Mouse (Mus musculus) mature B cell (primary cell): ENCODE data around the gene Thap8.

Experiments
- in situ Hi-C: fragments of 300-500 bp; cut with MboI; formaldehyde crosslinking; loops from 2 replicates; pipeline ENCODE4 v1.14.3; 2019

Thap8 gene

DNA sequence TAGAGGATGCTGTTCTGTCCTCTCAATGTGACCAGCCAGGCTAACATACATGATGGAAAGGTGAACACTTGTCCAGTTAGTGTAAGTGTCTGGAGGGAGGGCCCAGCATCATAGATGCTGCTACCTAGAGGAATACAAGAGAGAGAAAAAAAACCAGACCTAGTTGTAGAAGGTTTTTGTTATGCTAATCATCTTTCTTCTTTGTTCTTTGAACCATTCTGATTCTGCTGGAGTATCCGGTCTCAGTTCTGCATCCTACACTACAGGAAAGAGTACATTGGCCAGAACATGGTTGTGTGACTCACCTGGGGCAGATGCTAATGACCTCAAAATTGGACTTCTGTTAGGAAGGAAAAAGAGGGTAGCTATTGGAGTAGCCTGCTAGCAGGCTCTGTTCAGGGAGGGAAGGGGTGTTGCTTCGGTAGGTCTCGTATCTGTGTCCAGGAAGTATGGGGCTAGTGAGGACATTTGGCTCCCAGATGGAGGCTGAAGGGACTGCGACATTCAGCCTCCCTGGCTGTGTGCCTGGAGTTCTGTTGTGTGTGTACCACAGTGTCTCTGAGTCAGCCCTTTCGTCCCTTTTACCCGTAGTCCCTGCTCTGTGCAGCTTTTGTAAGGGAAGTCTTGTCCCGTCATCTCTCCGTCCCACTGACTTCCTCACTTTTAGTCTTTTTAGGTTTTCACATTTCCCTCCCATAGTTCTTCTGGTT is 7.0 kb downstream of the Thap8 start:
- in situ Hi-C loops, result no loop called here

DNA sequence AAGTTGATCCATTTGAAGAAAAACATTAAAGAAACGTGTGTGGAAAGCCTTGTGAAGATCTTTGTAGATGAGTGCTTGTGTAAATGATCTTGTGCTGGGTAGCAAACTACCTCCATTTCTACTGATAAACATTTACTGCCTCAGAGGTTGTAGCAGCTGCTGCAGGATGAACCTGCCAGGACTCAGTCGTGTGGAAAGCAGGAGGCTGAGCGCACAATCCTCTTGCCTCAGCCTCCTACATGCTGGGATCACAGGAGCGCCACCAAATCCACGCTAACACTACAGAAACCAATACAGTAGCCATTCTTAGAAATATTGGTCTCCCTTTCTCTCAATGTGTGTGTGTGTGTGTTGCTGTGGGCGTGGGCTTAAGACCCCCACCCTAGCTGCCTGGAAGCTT is 8.2 kb downstream of the Thap8 start:
- in situ Hi-C loops, result no loop called here

DNA sequence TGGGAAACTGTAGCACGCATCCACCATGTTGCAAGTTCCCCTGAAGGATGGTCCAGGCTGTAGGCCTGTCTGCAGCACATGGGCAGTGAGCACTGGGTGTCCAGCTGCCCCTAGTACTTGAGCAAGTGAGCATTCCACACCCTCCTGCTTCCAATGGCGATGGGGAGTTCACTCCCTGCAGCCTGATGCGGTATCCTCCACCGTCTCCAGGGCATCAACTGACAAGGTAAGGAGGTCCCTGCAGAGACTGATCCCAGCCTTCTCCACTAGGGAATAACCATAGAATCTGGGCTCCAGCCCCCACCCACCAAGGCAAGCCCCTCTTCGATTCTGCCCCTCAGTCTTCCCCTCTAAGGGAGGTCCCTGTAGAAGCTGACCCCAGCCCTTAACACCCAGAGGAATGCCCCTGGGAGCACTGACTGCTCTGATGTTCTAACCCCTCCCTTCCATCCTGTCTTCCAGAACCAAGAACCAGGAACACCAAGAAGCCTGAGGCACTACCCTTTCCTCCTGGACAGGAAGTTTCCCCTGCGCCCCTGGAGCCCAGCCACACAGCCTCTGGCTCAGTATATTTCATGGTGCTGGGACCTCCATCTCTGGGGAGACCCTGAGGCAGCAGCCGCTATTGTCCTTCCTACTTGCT is 9.3 kb downstream of the Thap8 start:
- in situ Hi-C loops, result no loop called here

DNA sequence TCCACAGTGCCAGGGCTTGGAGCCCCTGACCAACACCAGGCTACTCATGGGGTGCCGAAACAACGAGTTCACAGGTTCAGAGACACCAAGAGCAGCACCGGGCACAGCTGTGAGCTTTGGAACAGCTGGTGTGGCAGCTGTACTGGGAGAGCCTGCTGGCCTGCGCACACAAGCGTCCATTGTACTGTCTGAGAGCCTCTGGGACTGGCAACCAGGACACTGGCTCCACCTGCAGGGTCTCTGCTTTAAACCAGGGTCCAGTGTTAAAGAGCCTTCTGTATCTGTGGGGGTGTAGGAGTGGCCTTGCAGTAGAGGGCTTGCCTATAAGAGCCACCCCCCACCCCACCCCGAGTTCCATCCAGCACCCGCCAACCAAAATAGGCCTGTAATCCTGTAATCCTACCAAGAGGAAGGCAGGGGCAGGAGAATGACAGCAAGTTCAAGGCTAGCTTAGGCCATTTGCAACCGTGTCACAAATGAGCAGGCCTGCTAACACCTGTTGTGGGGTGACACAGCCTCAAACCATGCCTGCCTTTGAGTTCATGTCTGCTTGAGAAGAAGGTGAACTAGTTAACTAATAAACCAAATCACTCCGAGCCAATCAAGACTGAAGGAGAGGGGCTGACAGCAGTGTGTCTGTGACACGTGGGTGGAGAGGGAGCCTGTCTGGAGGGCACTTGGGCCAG is 10.0 kb downstream of the Thap8 start:
- in situ Hi-C loops, result no loop called here

DNA sequence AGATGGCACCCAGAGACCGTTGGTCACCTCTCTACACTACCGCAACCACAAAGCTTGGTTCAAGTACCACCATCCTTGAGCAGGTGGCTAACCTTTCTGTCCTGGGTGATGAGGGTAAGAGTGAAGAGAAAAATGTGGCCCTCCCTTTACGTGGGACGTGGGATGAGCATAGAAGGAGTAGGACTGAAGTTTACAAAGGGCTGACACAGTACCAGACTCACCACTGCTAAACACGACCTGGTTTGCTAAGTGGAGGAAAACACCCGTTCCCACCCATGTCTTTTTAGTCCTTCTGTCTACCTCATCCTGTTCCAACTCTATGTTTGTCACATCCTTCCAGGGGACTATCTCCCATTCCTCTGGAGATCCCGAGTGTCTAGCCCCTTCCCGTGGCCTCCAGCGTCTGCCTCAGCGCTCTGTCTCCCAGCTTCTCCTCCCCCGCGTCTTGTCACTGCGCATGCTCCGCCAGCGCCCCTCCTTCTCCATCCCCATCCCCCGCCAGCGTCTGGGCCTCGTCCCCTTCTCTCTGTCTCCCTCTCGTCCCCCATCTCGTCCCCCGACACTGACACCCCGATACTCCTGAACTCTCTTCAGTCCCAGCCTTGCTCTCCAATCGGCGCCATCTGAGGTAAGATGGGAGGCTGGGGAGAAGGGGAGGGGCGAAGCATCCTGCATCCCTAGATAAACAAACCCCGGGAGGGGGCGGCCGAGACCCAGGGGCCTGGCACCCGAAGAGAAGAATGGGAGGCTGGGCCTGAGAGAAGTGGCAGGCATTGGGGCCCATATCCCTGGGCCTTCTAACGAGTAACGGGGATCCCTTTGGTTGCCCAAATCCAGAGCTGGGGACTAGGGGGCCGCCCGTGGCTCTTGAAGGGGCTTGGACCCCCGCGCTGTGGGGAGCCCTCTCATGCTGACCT is 11.6 kb downstream of the Thap8 start, which contains the start of gene Clip3:
Clip3 (plus strand) TSS at position 514 of the 917 bp plus-strand sequence.
- in situ Hi-C loops, result no loop called here

DNA sequence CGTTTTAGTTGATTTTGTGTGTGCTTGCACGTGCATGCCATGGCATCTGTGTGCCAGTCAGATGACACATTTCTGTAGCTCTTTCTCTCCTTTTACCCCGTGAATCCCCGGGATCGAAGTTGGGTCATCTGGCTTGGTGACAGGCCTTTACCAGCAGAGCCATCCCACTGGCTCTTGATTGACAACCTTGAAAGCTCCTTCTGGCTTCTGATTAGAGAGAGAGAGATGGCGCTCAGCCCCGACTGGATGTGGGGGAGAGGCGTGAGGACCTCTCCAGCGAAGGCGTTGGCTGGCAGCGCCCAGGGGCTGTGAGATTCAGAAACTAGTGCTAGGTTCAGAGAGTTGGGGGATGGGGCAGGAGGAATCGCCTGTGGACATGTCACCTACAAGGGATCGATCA is 13.9 kb downstream of the Thap8 start:
- in situ Hi-C loops, result no loop called here

DNA sequence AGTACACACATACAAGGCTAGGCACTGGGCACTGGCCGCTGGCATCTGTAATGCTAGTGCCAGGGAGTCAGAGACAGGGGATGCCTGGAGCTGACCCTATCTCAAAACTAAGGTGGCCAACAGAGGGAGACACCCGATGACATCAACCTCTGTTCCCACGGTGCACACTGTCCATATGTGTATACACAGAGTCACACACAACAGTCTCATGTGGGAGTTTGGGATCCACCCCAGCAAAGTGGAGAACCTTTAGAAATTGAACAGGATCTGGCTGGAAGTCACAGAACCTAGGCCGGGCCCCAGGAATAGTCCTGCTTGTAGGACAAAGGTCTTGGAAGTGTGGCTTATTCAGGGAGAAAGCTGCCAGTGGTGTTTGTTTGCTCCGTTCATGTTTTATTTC is 14.4 kb downstream of the Thap8 start:
- in situ Hi-C loops, result no loop called here

DNA sequence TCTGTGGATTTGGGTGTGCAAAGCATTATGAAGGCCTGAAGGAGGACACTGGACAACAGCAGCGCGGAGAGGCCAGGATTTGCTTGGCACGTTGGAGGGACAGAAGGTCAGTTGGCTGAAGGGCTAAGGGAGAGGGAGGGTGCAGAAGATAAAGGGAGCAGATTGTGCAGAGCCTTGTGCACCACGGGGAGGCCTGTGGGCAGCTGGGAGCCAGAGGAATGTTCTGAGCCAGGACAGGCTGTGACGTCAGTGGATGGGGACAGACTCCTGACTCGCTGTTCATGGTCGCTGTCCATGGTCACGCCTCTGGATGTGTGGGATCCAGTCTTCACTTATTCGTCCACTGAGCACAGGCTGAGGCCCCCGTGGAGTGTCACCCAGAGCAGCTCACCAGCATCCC is 15.2 kb downstream of the Thap8 start:
- in situ Hi-C loops, result no loop called here

DNA sequence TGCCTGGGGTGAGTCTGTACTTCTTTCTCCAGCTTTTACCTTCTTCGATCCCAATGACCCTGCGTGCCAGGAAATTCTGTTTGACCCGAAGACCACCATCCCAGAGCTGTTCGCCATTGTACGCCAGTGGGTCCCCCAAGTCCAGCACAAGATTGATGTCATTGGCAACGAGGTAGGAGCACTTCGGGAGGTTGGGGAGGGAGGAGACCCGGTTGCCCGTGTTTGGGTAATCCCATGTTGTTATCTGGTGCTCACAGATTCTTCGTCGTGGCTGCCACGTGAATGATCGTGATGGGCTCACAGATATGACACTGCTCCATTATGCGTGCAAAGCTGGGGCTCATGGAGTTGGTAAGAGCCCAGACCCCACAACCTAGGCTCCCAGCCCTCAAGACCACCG is 16.9 kb downstream of the Thap8 start:
- in situ Hi-C loops, result no loop called here

DNA sequence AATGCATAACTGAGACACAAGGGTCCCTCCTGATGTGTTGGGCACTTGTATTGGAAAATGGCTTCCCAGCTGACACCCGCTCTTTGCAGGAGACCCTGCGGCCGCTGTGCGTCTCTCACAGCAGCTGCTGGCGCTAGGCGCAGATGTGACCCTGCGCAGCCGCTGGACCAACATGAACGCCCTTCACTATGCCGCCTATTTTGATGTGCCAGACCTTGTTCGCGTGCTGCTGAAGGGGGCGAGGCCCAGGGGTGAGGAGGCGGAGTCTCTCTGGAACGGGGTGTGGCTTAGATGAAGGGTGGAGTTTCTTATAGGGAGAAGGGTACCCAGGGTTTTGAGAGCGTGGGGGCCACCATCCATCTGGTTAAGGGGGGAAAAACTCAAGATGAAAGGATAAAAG is 17.4 kb downstream of the Thap8 start:
- in situ Hi-C loops, result no loop called here

DNA sequence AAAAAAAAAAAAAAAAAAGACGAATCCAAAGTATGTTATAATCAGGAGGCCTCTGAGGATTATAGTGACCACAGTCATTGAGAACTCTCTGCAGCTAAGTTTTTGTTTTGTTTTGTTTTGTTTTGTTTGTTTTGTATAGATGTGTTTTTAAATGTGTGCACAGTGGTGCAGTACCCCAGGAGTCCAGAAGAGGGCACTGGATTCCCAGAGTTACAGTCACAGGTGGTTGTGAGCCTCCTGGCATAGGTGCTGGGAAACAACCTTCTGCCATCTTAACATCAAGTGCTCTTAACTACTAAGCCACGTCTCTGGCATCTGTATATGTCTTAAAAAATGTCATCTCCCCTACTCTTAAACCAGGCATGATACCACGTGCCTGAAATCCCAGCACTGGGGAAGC is 21.0 kb downstream of the Thap8 start:
- in situ Hi-C loops, result no loop called here

DNA sequence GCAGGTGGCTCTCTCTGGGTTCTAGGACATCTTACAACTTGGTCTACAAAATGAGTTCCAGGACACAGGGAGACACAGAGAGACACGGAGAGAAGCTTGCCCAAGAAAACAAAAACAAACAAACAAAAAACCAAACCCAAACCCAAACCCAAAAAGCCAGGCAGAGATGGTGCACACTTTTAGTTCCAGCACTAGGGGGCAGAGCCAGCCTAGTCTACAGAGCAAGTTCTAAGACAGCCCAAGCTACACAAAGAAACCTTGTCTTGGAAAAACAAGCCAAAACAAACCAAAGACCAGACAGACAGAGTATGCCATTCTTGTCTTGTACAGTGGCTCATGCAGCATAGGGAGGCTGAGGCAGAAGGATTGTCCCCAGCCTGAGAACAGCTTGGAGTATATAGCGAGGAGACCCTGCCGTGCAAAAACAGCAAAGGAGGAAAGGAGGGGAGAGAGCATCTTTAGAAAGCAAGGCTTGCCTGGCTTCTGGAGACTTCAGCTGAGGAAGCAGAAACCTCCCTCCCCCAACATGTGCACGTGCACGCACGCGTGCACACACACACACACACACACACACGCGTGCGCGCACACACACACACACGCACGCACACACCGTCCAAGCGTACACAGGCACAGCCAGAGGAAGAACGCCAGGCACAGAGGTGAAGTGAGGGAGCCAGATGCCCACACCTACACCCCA is 26.3 kb downstream of the Thap8 start:
- in situ Hi-C loops, result no loop called here

DNA sequence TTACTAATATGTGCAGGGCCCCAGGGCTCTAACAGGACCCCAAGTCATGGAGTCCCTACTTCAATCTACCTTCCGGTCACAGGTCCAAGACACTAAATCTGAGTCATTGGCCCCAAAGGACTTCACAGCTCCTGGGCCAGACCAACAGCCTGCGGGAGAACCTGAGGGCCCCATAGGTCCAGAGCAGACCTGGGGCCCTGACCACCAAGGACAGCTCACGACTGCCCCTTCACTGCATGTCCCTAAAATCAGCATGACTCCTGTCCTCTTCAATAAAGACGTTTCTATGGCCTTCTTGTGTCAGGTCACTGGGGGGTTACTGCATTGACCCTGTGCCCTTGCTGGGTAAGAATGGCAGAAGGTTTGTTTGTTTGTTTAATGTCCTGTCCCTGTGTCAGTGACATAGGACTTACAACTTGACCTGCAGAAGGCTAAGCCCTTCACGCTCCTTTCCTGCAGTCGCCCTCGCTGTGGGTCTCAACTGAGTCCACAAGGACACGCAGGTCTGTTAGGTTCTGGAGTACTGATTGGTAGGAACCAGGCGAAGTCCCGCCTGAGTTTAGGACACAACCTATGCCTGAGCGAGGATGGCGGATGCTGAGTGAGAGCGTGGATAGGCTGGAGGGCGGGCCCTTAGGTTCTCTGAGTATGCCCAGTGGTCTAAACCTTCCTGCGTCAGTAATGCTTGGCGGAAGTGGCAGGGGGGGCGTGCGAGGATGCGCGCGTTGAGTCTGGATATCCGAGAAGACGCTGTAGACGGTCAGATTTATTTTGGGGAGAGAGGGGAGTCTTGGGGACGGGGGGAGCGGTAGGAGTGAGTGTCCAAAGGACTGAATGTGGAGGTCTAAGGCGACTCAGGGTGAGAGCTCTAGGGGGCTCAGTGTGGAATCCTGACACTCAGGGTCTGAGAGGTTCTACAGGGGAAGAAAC is 28.4 kb downstream of the Thap8 start, which contains the start of gene Alkbh6:
Alkbh6 (plus strand) TSS at position 642 of the 930 bp plus-strand sequence.
- in situ Hi-C loops, result no loop called here

DNA sequence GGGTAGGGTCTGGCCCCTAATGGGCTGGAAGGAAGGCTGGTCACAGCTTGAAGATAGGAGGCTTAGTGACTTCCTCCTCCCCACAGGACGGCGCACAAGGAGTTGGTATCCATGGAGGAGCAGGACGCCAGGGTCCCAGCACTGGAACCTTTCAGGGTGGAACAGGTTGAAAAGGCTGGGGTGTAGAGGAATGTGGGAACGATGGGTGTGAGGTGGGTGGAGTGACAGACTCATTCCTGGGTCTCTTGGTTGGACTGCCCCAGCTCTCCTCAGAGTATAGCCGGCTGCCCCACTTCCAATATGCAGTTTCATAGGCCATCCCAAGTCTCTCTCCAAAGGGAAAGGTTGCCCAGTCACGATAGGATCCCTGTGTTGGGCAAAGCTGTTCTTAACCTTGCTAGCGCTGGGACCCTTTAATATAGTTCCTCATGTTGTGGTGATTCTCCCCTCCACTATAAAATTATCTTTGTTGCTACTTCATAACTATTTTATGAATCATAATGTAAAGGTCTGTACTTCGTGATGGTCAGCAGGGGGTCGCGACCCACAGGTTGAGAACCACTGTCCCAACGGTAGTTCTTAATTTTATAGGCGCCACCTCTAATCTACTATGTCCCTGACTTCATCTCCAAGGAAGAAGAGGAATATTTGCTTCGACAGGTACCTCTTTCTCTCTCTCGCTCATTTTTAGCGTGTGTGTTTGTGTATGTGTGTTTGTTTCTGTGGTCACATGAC is 29.7 kb downstream of the Thap8 start:
- in situ Hi-C loops, result no loop called here

DNA sequence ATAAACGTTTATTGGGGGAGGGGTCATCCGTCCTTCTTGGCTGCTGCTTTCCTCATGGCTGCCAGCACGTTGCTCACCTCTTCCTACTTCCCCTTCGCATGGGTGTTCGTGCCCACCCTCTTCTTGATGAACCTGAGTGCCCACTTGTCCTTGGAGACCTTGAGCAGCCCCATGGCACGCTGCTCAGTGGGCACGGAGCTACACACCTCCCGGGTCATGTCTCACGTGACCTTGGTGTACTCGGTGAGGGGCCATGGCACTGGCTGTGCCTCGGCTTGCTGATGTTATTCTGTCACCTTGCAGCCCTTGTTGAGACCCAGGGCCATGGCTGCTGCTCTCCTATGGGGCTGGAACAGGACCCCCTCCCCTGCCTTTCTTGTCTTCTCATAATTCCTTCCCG is 30.2 kb downstream of the Thap8 start:
- in situ Hi-C loops, result no loop called here

DNA sequence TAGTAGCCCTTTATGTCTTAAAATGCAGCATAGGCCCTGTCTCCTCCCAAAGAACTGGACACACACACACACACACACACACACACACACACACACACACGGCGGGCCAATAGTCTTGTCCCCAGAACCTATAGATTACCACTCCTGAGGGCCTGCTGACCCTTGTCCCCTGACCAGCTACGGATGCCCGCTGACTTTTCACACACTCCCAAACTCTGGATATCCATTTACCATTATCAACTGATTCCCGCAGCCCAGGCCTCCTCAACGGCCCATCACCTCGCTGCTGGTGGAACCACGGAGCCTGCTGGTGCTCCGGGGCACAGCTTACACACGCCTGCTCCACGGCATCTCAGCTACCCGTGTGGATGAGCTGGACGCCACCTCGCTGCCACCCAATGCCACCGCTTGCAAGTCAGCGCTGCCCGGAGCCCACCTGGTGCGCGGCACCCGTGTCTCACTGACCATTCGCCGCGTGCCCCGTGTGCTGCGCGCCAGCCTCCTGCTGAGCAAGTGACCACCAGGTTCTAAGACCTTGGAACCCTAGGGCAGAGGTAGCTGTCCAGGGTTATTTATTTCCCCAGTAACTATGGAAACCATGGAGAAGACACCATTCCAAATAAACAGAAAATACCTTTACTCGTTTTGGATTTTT is 33.9 kb downstream of the Thap8 start:
- in situ Hi-C loops, result no loop called here

DNA sequence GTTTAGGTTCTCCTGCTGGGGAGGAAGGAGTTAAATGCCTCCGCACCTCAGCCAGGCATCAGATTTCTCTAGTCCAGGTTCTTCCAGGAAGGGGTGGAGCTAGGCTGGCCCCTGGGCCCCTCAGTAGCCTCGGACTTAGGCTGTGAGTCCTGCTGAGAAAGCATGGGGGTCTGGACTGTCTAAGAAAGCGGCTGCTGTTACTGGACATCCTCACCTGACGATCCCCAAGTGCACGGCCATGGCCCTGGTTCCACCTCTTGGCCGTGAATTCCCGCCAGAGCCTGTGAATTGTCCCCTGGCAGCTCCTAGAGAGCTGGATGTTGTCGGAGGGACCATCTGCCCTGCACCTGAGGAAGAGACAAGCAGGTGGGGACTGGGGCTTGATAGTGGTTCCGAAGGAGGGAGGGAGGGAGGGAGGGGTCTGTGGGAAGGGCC is 34.8 kb downstream of the Thap8 start, which contains the start of gene Syne4:
Syne4 (plus strand) TSS at position 87 of the 435 bp plus-strand sequence.
- in situ Hi-C loops, result no loop called here

DNA sequence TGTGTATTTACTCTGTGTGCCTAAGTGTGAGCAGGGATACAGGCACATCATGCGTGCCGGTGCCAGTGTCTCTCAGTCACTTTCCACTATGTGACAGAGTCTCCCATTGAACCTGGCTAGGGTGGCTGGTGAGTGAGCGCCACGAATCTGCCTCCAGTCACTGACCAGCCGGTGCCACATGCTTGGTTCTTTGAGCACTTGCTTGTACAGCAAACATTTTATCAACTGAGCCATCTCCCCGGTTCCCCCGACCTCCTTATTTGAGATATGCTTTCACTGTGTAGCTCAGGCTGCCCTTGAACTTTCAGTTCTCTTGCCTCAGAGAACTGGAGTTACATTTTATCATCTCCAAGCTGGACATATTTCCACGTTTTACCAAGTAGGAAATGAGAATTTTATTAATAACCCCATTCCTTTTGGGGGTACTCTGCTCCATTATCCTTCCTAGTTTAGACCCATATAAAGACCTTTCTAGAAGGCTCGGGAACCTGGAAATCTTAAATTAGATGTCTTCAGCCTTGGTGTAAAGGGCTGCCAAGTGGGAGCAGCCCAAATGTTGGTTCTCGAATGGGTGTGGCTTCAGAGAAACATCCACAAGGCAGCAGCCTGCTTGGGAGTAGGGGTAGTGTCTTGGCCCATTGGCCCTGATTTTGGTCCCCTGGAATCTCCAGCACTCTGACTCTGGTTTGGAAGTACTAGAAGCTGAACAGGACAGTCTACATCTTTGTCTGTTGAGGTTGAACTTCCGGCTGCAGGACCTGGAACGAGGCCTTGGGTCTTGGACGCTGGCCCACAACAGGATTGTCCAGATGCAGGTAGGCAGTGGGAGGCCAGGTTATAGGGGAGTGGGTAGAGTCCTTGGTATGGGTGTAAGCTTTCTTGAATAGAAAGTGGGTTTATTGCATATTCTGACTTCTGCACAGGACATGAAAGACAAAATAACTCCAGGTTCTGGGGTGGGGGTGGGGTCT is 36.0 kb downstream of the Thap8 start:
- in situ Hi-C loops, result no loop called here
